Mouse (Mus musculus) layer of hippocampus, adult 18-20 months (tissue): Measurements from ENCODE around the gene Smpdl3b. TPM values are rescaled to one million over a fixed set of nuclear protein-coding genes. Genes with fewer than 3 reads are reported as not detected.
A peak's percentile ranks its signal among the peaks of the same experiment; 100 is the strongest.
"Not testable (repeated sequence)": the region's sequence is repeated elsewhere in the genome, so short reads cannot be mapped to it uniquely, and the experiment has no call there.

Source experiments
- DNase-seq, 2 experiments: peaks; one replicate each; pipeline ENCODE4 v3.0.0; 2022; ENCODE audit warnings: low spot score in 2 of 2
- total RNA-seq, 2 experiments: library from RNA; stranded (reverse); gene quantifications; 2 replicates each; pipeline ENCODE4 v1.2.3; 2021

The Smpdl3b gene
- total RNA-seq, 2 experiments from 2014 or later, result 3.6 to 4.8 TPM

- DNase-seq, result no peak
Observed at GRCm38 (mm10) chr4:132780288-132780687, 23.2 kb upstream of the Smpdl3b start.

GRCm38 (mm10) chr4:132778562-132779201 is 21.6 kb upstream of the Smpdl3b start:
- DNase-seq, result no peak

- DNase-seq, result peak; percentile 51 to 83
Observed at GRCm38 (mm10) chr4:132776764-132777163, 19.7 kb upstream of the Smpdl3b start.

- no peak for DNase-seq
Observed at GRCm38 (mm10) chr4:132774905-132775304, 17.9 kb upstream of the Smpdl3b start.

- no peak for DNase-seq
Observed at GRCm38 (mm10) chr4:132771776-132772175, 14.7 kb upstream of the Smpdl3b start.

- peak; percentile 98 to 100 for DNase-seq
Observed at GRCm38 (mm10) chr4:132767914-132768876, 11.1 kb upstream of the Smpdl3b start, which contains the start of gene Rpa2. TSS of gene Rpa2 (plus strand) at chr4:132768332.

- not testable (repeated sequence) for DNase-seq
Observed at GRCm38 (mm10) chr4:132763125-132763524, 6.1 kb upstream of the Smpdl3b start.

GRCm38 (mm10) chr4:132762602-132763001 is 5.5 kb upstream of the Smpdl3b start:
- no peak for DNase-seq

GRCm38 (mm10) chr4:132760296-132760695 is 3.2 kb upstream of the Smpdl3b start:
- no peak for DNase-seq

GRCm38 (mm10) chr4:132757633-132758351 is 740 bp upstream of the Smpdl3b start:
- peak in 1 of 2 experiments; percentile 20 for DNase-seq

- DNase-seq, result no peak
Observed at GRCm38 (mm10) chr4:132752992-132753391, 4.1 kb downstream of the Smpdl3b start.

GRCm38 (mm10) chr4:132749258-132749982 is 7.6 kb downstream of the Smpdl3b start:
- no peak for DNase-seq

- DNase-seq, result no peak
Observed at GRCm38 (mm10) chr4:132748778-132749177, 8.3 kb downstream of the Smpdl3b start.

GRCm38 (mm10) chr4:132747664-132748259 is 9.3 kb downstream of the Smpdl3b start:
- no peak for DNase-seq

GRCm38 (mm10) chr4:132746911-132747517 is 10.0 kb downstream of the Smpdl3b start:
- DNase-seq, result no peak

- DNase-seq, result peak; percentile 67 to 83
Observed at GRCm38 (mm10) chr4:132743992-132744911, 12.8 kb downstream of the Smpdl3b start.

GRCm38 (mm10) chr4:132741491-132741890 is 15.6 kb downstream of the Smpdl3b start:
- no peak for DNase-seq

- DNase-seq, result not testable (repeated sequence)
Observed at GRCm38 (mm10) chr4:132737154-132737553, 19.9 kb downstream of the Smpdl3b start.

GRCm38 (mm10) chr4:132735894-132736293 is 21.2 kb downstream of the Smpdl3b start:
- DNase-seq, result no peak
